Mouse (Mus musculus) gastrocnemius, adult 8-10 months (tissue): ENCODE results near the gene Nos1. TPM values are rescaled to one million over a fixed set of nuclear protein-coding genes. Genes with fewer than 3 reads are reported as not detected.
A peak's percentile ranks its signal among the peaks of the same experiment; 100 is the strongest.

Experiments used
- DNase-seq, 2 experiments: peaks; one replicate each; pipeline ENCODE4 v3.0.0; 2022; ENCODE audit warnings: low spot score in 2 of 2
- total RNA-seq, 4 experiments: library from RNA; stranded (reverse); gene quantifications; 2 replicates each; pipeline ENCODE4 v1.2.4; 2022

Gene Nos1
- total RNA-seq, 4 experiments from 2014 or later: 57.4 to 86.1 (median 70.1) TPM

DNA sequence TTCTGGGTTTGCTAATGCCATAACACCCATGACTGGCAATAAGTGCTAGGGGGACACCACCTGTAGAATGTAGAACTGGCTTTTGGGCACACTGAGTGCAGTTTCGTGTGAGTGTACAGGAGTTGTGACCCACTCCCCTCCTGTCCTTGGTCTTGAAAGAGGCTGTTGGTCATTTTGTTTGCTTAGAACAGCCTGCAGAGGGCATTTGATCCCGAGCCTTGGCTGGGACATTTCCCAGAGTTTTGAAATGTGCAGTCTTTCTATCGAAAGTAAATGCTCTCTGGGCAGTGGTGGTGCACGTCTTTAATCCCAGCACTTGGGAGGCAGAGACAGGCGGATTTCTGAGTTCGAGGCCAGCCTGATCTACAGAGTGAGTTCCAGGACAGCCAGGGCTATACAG lies 215.1 kb downstream of the Nos1 start:
- DNase-seq: no peak

DNA sequence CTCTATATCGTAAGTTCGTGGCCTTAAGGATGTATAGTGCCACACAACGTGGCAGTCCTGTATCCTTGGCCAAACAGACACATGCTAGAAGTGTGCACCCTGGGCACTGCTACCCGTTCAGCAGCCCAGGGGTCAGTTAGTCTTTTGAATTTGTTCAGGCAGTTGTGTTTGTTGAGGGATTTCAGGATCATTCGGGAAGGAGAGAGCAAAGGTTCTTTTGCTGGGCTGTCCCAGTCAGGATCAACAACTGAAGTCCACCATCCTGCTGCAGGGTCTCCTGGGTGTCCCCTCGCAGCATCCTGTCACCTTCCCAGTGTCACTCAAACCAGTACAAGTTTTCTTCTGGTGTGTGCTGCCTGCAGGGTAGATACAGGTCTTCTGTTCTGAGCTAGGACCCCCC lies 215.7 kb downstream of the Nos1 start:
- no peak for DNase-seq

DNA sequence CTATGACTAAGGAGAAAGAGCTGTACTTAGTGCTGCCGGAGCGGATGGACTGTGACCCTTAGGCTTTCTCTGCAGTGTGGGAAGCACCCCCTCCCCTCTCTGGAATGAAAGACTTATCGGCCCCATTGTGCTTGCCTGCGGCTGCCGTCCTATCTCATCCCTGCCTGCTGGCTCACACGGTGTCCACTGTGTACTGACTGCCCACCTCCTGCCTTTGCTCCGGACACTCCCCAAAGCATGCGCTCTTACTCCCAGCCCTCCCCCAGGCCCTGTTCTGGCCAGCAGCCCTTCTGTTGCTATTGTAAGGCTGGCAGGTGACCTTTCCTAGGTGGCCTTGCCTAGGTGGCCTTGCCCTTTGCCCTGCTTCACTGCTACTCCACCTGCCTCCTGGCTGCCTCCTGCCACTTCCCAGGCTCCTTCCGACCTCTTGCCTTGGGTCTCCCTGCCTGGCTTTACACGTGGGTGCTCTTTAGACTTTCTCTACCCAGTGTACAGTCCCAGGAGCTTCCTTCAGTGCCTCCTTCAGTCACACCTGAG lies 216.7 kb downstream of the Nos1 start:
- DNase-seq: no peak

DNA sequence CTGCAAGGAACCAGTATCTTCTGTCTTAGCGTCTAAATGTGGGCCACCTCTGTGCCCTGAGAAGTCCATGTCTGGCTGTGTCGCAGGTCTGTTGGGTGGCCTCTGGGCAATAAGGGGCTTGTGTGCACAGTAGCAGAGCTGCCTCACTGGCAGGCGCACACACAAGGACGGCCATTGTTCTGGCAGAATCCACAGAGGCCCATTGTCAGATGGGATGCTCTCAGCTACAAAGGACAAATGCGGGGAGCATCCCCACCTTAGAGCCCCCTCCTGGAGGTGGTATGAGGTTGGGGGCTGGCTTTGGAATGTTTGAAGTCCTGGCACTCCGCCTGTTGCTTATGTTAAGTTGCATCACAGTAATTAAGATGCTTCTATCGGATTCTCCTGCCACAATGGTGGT lies 218.2 kb downstream of the Nos1 start:
- no peak for DNase-seq

DNA sequence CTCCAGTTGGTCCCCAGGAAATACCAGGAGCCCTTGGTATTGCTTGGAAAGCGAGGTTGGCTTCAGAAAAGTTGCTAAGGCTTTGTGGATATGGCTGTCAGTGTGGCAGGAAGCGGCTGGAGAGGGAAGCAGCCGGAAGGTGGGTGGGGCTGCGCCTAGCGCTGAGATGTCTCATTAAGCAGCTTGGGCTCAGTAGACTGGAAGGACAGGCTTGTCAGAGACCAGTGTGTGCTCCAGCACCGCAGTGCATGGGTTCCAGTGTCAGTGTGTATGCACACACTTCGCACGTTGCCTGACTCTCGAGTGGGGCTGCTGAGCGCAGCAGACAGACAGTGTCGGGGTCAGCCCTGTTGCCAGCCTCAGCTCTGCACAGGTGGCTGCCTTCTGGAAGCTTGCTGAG lies 218.8 kb downstream of the Nos1 start:
- no peak for DNase-seq

DNA sequence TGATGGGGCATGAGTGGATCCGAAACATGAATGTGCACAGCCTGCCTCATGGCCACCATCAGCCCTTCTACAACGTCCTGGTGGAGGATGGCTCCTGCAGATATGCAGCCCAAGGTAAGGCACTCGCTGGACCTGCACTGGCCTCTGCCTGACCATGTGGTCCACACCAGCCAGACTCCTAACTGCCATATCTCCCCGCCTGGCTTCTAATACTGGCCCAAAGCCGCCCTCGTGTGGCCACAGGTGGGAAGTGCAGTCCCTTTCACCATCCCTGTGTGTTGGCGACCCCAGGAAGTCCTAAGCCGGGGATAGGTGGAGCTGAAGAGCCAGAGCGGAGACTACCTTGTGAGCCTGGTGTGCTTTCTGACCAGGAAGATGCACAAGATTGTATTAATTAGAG lies 221.2 kb downstream of the Nos1 start:
- DNase-seq: peak; percentile 45 to 52

DNA sequence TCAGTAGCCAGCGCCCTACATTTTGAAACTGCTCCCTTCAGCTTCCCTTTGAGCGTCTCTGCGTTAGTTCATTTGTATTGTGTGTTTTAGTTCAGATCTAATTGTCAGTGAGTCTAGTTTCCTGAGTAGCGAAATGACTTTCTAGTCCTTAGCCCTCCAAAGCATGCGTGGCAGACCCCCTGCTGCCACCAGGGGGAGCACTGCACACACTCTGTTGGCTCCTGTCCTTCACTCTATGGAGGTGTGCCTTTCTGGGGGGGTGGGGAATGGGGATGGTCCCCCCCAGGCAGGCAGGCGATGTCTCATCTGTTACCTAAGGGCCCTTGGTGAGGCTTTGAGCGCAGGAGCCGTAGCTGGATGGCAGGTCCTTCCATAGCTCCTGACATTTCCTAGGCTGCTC lies 223.8 kb downstream of the Nos1 start:
- DNase-seq: no peak

DNA sequence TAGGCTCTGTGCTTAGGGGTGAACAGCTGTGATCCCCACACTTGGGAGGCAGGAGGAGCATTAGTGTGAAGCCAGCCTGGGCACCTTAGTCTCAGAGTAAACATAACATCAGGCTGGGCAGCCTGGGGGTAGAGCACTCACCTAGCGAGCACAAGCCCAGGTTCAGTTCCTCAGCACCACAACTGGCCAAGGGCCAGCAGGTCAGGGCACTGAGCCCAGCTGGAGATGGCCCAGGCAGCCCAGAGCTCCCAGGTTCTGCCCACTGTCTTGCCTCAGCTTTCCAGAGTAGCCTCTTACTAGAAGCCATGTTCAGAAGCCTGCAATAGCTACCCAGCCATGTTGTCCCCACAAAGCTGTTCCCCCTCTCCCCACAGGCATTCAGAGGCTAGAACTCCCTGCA lies 224.9 kb downstream of the Nos1 start:
- no peak for DNase-seq

DNA sequence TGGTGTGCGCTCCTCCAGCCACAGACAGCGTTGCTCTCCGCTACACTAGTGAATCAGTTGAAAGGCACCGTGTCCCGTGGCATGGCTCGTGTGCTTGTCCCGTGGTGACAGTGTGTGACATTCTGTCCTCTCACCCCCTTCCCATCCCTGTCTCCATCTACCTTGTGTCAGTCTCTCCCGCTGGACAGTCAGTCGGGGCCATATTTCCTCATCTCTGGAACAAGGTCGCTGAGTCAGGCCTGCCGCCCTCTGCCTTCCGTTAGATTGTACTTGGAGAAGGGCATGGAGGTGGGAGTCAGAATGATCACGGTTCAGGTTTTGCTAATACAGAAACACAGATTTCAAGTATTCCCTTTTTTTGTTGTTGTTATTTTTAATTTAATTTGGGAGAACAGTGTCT lies 227.5 kb downstream of the Nos1 start:
- no peak for DNase-seq

Other genes starting within 250 kb of the Nos1 start
- gene Fbxo21, start 195.7 kb downstream of the Nos1 start, total RNA-seq: 10 to 100 TPM; 11.5 to 13.2 (median 12.5) TPM
- 1 to 10 TPM in 1 of 4 experiments, under 1 TPM in 2, not detected in 1; 0.41 to 1.3 (median 0.75) TPM for gene Tesc, start 246.7 kb downstream of the Nos1 start, total RNA-seq